Mouse (Mus musculus): ENCODE results near the gene Sertad2. TPM values are rescaled to one million over a fixed set of nuclear protein-coding genes. Genes with fewer than 3 reads are reported as not detected.

Sertad2 gene
- 15.5 and 15.9 TPM in 2 replicates for polyA plus RNA-seq (2012; rRNA removed)

DNA sequence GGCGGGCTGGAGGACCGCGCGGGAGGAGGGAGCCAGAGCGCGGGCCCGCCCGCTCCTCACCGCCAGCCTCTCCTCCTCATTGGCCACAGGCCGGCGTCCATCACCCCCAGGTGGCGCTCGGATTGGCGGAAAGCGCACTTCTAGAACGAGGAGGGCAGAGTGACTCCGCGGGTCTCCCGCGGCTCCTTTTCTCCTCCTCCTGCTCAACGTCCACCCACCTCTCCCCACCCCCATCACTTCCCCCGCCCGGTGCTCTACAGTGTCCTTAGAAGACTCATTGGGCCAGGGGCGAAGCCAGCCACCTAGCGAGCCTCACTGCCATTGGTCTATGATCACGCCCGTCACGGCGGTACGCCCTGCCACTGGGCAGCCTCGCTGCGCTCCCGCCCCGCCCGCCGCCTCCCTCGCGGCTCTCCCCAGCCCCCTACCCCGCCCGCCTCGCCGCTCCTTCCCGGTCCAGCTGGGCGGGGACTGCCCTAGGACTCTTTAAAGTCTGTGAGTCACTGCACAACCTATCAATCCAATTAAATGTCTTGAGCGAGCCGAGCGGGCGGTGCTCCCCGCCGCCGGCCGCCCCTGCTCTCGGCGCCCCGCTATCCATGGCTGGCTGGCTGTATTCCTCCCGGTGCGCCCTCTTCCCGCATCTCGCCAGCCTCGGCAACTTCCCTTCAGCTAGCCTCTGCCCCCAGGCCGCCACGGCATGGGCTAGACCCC, at the start of gene Sertad2:
TSS of gene Sertad2 (plus strand) at position 515 of the 714 bp plus-strand sequence.
- H3K4me3 ChIP-seq (replicated peaks; ENCODE audit: insufficient read depth, low read depth, low read length), result peak within 1 kb of the TSS; percentile 81
- under 1% methylated on average over 57 of the region's 62 CpGs for WGBS
- no peaks in the 10 kb centered on the region for H3K4me1 ChIP-seq (ENCODE audit: control insufficient read depth, insufficient read depth, low read length)
- peak within 1 kb of the TSS; percentile 97 for H3K27ac ChIP-seq (ENCODE audit: insufficient read depth, low read length)
- DNase-seq, result peak; percentile 99 to 100
- H3K27me3 ChIP-seq (ENCODE audit: control insufficient read depth, insufficient read depth, low read length), result no peaks in the 10 kb centered on the region
- TF ChIP-seq POLR2A (IDR thresholded peaks at IDR 0.05; ENCODE audit: borderline replicate concordance, insufficient read depth, low read length) (peak; percentile 76), CTCF (IDR thresholded peaks at IDR 0.05; ENCODE audit: borderline replicate concordance, insufficient read depth, low read depth, low read length) (no peak)

DNA sequence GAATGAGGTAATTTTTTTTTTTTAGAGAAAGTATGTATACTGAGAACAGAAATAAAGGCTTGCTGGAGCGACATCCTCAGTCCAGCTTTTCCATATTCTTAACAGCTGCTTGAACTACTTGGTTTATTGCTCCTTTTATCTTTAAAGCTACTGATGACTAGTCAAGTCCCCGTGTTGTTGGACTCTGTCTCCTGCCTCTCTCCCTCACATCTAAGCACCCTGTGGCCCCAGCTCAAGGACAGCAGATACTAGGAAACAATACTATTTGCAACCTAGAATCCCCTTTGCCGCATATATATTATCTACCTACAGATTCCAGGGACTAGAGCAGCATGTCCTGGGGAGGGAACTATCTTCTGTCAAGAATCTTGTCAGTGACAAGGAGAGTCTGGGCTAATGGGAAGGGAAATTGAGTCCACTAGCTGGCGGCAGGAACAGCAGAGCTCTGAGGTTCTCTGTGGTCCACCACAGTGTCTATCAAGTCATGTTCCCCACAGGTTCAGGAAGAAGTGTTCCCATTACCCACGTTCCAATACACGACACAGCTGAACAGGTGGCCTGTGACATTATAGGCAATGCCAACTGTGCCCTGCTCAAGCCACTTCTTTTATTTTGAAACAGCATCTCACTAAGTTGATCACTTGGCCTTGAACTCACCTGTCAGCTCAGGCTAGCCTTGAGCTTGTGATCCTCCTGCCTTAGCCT, 49.0 kb upstream of the Sertad2 start:
- 77% methylated on average over 6 of the region's 6 CpGs for WGBS
- no peak overlapping the region for H3K27ac ChIP-seq (ENCODE audit: insufficient read depth, low read length)
- DNase-seq, result no peak
- H3K27me3 ChIP-seq (ENCODE audit: control insufficient read depth, insufficient read depth, low read length), result no peaks in the 10 kb centered on the region; the same call in 1 of the 2 replicates
- TF ChIP-seq CTCF (IDR thresholded peaks at IDR 0.05; ENCODE audit: borderline replicate concordance, insufficient read depth, low read depth, low read length) (no peak), POLR2A (IDR thresholded peaks at IDR 0.05; ENCODE audit: borderline replicate concordance, insufficient read depth, low read length) (no peak)
- no peak overlapping the region for H3K4me3 ChIP-seq (replicated peaks; ENCODE audit: insufficient read depth, low read depth, low read length)
- no peaks in the 10 kb centered on the region for H3K4me1 ChIP-seq (ENCODE audit: control insufficient read depth, insufficient read depth, low read length)

DNA sequence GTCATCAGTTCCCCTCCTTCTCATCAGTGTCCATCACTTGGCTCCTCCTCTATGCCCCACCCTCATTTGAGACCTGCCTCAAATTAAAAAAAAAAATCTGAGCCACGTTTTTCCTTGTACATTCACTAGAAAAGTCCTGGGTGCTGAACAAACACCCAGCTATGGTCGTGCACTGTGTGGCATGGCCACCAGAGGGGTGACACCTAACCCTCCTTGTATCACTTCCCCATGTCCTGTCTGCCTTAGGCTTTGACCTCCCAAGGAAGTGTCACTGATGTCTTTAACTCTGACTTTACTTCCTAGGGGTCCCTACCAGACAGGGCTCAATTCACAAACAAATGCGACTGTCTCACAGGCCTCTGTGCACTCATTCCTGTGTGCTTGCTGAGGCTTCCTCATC, 42.5 kb upstream of the Sertad2 start:
- Histone ChIP-seq H3K4me3 (replicated peaks; ENCODE audit: insufficient read depth, low read depth, low read length) (no peak overlapping the region), H3K27ac (ENCODE audit: insufficient read depth, low read length) (no peak overlapping the region), H3K27me3 (ENCODE audit: control insufficient read depth, insufficient read depth, low read length) (no peaks in the 10 kb centered on the region), H3K4me1 (ENCODE audit: control insufficient read depth, insufficient read depth, low read length) (no peaks in the 10 kb centered on the region)
- TF ChIP-seq CTCF (IDR thresholded peaks at IDR 0.05; ENCODE audit: borderline replicate concordance, insufficient read depth, low read depth, low read length) (no peak), POLR2A (IDR thresholded peaks at IDR 0.05; ENCODE audit: borderline replicate concordance, insufficient read depth, low read length) (no peak)
- whole genome bisulfite sequencing, result 46% methylated on average over 3 of the region's 3 CpGs
- no peak for DNase-seq

DNA sequence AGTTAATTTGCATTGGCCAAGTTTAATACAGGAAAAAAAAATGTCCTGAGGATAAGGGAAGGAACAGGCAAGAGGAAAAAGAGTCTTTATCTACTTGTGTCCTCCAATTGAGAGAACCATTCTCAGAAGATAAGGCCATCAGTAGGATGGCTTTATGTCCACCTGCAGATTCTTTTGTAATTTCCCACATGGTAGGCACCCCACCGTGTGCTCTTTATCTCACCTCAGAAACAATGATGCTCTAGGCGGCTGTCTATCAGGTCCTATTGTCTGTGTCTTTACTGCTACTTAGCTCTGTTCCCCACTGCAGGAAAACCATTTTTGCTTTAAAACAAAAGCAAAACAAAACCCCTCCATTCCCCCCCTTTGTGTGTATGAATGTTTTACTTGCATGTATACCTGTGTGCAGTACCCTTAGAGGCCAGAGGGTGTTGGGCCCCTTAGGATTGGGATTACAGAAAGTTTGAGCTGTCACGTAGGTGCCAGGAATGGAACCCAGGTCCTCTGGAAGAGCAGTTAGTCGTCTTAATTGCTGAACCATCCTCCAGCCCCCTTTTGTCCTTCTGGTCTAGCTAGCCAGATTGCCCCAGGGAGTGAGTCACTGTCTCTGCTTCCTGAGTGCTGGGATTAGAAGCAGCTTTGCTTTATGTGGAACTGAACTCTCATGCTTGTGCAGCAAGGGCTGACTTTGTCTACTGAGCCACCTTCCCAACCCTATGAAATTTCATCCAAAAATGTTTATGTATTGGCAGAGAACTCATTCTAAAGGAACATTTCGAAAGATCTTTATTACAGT, 41.7 kb upstream of the Sertad2 start:
- DNase-seq, result no peak
- Histone ChIP-seq H3K4me1 (ENCODE audit: control insufficient read depth, insufficient read depth, low read length) (no peaks in the 10 kb centered on the region), H3K27me3 (ENCODE audit: control insufficient read depth, insufficient read depth, low read length) (no peaks in the 10 kb centered on the region), H3K27ac (ENCODE audit: insufficient read depth, low read length) (no peak overlapping the region), H3K4me3 (replicated peaks; ENCODE audit: insufficient read depth, low read depth, low read length) (no peak overlapping the region)
- WGBS, result 58% methylated on average over 5 of the region's 5 CpGs
- no peak for TF ChIP-seq CTCF (IDR thresholded peaks at IDR 0.05; ENCODE audit: borderline replicate concordance, insufficient read depth, low read depth, low read length)

DNA sequence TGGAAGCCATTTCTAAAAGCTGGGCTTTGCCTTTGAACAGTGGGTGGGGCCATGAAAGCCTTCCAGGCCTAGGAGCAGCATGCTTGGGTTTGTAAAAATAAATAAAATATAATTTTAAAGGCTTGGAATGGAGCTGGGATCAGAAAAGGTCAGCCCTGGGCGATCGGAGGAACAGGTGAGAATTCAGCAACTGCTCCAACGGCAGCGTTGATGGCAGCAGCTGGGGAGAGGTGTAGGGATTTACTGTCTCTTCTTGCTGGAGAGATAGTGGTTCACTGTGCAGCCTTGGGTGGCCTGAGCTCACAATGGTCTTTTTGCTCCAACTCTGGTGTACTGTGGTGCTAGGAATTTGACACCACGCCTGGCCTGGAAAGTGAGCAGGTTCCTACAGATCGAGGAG, 29.5 kb upstream of the Sertad2 start:
- WGBS, result 88% methylated on average over 6 of the region's 6 CpGs
- no peak for DNase-seq
- TF ChIP-seq POLR2A (IDR thresholded peaks at IDR 0.05; ENCODE audit: borderline replicate concordance, insufficient read depth, low read length), result no peak
- TF ChIP-seq CTCF (IDR thresholded peaks at IDR 0.05; ENCODE audit: borderline replicate concordance, insufficient read depth, low read depth, low read length), result no peak
- Histone ChIP-seq H3K4me1 (ENCODE audit: control insufficient read depth, insufficient read depth, low read length) (no peaks in the 10 kb centered on the region), H3K4me3 (replicated peaks; ENCODE audit: insufficient read depth, low read depth, low read length) (no peak overlapping the region), H3K27me3 (ENCODE audit: control insufficient read depth, insufficient read depth, low read length) (no peaks in the 10 kb centered on the region), H3K27ac (ENCODE audit: insufficient read depth, low read length) (no peak overlapping the region)

DNA sequence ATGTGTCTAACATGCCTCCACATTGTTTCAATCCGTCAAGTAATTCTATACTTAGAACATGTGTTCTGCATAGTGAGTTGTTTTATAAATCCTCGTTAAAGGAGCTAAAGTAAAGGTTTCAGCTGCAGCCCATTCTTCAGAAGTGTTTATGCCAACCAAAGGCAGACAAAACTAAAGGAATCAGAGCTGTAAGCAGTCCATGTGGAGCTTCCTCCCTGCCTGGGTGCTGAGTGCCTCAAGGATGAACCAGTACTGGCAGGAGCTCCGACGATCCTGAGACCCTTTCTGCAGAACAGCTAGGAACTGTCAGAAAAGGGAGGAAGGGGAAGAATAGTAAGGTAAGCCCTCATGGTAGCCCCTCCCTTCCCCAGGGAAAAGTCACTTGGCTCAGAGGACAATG, 28.3 kb upstream of the Sertad2 start:
- H3K27ac ChIP-seq (ENCODE audit: insufficient read depth, low read length), result no peak overlapping the region
- TF ChIP-seq POLR2A (IDR thresholded peaks at IDR 0.05; ENCODE audit: borderline replicate concordance, insufficient read depth, low read length), result no peak
- no peak for TF ChIP-seq CTCF (IDR thresholded peaks at IDR 0.05; ENCODE audit: borderline replicate concordance, insufficient read depth, low read depth, low read length)
- H3K4me1 ChIP-seq (ENCODE audit: control insufficient read depth, insufficient read depth, low read length), result no peaks in the 10 kb centered on the region
- DNase-seq, result no peak
- WGBS, result 64% methylated on average over 4 of the region's 4 CpGs
- H3K27me3 ChIP-seq (ENCODE audit: control insufficient read depth, insufficient read depth, low read length), result no peaks in the 10 kb centered on the region
- H3K4me3 ChIP-seq (replicated peaks; ENCODE audit: insufficient read depth, low read depth, low read length), result no peak overlapping the region

DNA sequence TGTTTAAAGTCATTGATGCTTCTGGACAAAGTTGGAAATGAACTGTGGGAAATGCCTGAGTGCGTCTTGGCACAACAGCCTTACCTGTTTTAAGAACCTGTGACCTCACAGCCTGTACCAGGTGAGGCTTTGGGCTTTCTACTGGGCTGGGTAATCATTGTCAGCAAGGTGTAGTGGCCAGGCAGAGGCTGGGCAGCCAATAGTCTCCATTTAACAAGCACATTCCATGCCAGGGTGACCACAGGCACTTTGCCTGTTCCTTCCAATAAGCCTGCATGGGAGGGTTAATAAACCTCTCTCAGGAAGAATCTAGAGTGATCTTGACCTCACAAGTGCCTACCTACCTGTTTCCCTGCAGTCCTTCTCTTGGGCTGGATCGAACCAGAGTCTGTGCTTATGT, 21.7 kb upstream of the Sertad2 start:
- H3K27me3 ChIP-seq (ENCODE audit: control insufficient read depth, insufficient read depth, low read length), result no peaks in the 10 kb centered on the region
- H3K4me1 ChIP-seq (ENCODE audit: control insufficient read depth, insufficient read depth, low read length), result no peaks in the 10 kb centered on the region
- TF ChIP-seq POLR2A (IDR thresholded peaks at IDR 0.05; ENCODE audit: borderline replicate concordance, insufficient read depth, low read length) (no peak), CTCF (IDR thresholded peaks at IDR 0.05; ENCODE audit: borderline replicate concordance, insufficient read depth, low read depth, low read length) (no peak)
- H3K4me3 ChIP-seq (replicated peaks; ENCODE audit: insufficient read depth, low read depth, low read length), result no peak overlapping the region
- DNase-seq, result no peak
- H3K27ac ChIP-seq (ENCODE audit: insufficient read depth, low read length), result no peak overlapping the region
- 89% methylated on average over 2 of the region's 2 CpGs for WGBS

All from cerebellum, adult 2 months (tissue).